Mouse (Mus musculus) megakaryocyte, embryonic 14.5 days (primary cell): ENCODE measurements at regions not wholly inside any gene's neighbourhood (a gene's known extent, or its start where the extent isn't known, plus 50 kb on each side); places are given as distances from the start of the nearest gene placed in this dataset.

Experiments used
- H3K27me3 ChIP-seq: replicated peaks from 2 replicates; pipeline ENCODE3; 2012; ENCODE audit warnings: inconsistent platforms
- H3K36me3 ChIP-seq: replicated peaks from 2 replicates; pipeline ENCODE3; 2012; ENCODE audit warnings: low read length, inconsistent platforms, mixed read lengths
- H3K4me1 ChIP-seq: 2 replicates; pipeline ENCODE4 v1.6.1; 2012; ENCODE audit warnings: inconsistent platforms
- H3K4me3 ChIP-seq: replicated peaks from 2 replicates; pipeline ENCODE3; 2012; ENCODE audit warnings: moderate library complexity, mild to moderate bottlenecking, inconsistent platforms
- H3K9me3 ChIP-seq: 2 replicates; pipeline ENCODE4 v1.6.1; 2012; ENCODE audit warnings: inconsistent platforms
- FLI1 ChIP-seq: IDR thresholded peaks from 2 replicates; pipeline ENCODE4 v1.6.1; 2012; ENCODE audit warnings: low read length, inconsistent platforms, mixed read lengths
- GATA1 ChIP-seq: IDR thresholded peaks from 3 replicates; pipeline ENCODE4 v1.6.1; 2012; ENCODE audit warnings: mixed read lengths, low read length, inconsistent platforms, borderline replicate concordance

DNA sequence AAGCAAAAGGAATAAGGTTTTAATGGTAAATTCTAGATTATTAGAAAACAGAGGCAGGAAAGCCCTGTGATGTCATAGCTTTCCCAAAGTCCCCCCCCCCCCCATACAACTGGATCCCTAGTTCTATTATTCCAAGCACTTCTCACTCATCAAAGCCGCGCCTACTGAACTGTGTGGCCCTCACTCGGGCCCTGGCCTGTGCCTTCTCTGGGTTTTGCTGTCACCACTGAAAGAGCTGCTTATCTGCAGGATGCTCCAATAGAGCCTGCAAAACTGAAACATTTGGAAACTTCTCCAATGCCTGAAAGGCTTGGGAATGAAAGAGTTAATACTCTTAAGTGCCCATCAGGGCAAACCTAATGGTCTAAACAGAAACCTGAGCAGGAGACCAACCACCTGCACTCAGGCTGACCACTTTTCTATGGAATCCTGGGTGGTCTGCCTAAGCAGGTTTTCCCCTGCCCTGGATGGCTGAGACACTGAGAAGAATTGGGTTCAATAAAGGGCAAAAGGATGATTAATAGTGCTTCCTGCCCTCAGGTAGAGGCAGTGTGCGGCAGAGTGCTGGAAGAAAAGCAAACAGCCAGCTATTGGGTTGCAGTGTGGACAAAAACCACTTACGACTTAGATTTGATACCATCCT lies 318.4 kb upstream of the Prkd1 start:
- H3K36me3 ChIP-seq, result no peaks in the 10 kb centered on the region
- no peak for TF ChIP-seq GATA1
- no peak for TF ChIP-seq FLI1

DNA sequence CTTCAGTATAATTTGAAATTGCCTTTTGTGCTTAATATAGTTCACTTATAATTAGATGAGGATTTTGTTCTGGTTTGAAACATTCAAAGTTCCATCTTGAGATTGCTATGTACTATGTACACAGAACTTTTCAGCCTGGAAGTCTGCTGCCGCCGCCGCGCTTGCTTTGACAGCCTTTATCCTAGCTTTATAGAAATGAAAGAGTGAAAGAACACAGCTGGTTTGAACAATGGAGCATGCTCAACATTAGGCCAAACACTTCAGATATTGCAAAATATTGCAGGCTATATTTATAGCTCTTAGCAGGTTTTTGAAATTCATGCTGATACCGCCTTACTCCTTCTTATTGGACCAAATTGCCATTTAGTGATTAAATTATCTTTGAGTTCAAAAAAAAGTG lies 305.1 kb upstream of the Prkd1 start:
- TF ChIP-seq FLI1, result no peak
- no peaks in the 10 kb centered on the region for H3K27me3 ChIP-seq
- peaks cover 11% of the 10 kb centered on the region; the same call in 1 of the 2 replicates for H3K9me3 ChIP-seq
- H3K4me3 ChIP-seq, result no peak overlapping the region
- H3K4me1 ChIP-seq, result no peaks in the 10 kb centered on the region
- no peaks in the 10 kb centered on the region for H3K36me3 ChIP-seq

More for the DNA sequence above, 318.4 kb upstream of the Prkd1 start:
- H3K9me3 ChIP-seq, result peaks cover 13% of the 10 kb centered on the region; the same call in 1 of the 2 replicates
- no peaks in the 10 kb centered on the region for H3K4me1 ChIP-seq
- no peaks in the 10 kb centered on the region for H3K27me3 ChIP-seq
- H3K4me3 ChIP-seq, result no peak overlapping the region

DNA sequence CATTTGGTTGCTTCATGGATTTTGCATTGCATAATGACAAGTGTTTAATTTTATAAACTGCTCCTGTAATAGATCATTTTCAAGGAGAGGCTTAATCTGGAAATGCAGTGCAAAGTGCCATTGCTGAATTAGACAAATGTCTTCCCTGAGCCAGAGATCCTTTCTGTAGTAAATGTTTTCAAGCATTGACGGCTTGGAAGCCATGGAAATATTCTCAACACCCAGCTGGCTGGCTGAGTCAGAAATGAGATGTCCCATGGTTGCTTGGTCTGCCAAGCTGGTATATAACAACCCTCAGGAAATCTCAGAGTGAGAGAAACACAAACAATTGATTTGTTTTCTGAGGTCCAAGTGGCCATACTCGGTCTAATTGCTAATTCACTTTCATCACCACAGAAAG lies 298.1 kb upstream of the Prkd1 start:
- TF ChIP-seq FLI1 (no peak), GATA1 (no peak)
- H3K4me1 ChIP-seq, result no peaks in the 10 kb centered on the region
- H3K27me3 ChIP-seq, result no peaks in the 10 kb centered on the region
- H3K36me3 ChIP-seq, result no peaks in the 10 kb centered on the region
- H3K4me3 ChIP-seq, result no peak overlapping the region
- peaks cover 6% of the 10 kb centered on the region; the same call in 1 of the 2 replicates for H3K9me3 ChIP-seq

- TF ChIP-seq FLI1, result no peak
- no peak for TF ChIP-seq GATA1
- 0 out of 2 replicates have a peak, but pooled peaks cover 2% of the 10 kb centered on the region for H3K9me3 ChIP-seq
- no peaks in the 10 kb centered on the region for H3K27me3 ChIP-seq
- peak overlapping the region; percentile 54 for H3K4me3 ChIP-seq
- no peaks in the 10 kb centered on the region for H3K4me1 ChIP-seq
- H3K36me3 ChIP-seq, result no peaks in the 10 kb centered on the region
These were observed 295.0 kb upstream of the Prkd1 start for GRCm38 (mm10) chr12:50943741-50944521.

DNA sequence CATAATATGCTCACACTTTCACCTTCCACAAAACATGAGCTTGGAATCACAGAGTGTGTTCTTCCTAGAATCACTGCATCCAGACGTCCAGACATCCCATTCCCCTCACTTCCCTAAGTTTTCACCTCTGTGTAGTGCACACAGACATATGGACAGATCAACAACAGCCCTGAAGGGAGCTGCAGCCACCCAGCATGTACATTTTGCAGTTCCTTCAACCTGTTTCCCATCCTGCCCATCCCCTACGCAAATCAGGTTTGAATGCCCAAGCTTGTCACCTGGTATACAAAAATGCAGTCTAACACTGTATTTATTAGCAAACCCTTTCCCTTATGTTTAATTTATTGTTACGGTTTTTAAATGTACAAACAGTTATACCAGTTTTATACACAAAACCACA lies 294.4 kb upstream of the Prkd1 start:
- no peaks in the 10 kb centered on the region for H3K36me3 ChIP-seq
- H3K4me3 ChIP-seq, result no peak overlapping the region
- H3K27me3 ChIP-seq, result no peaks in the 10 kb centered on the region
- H3K9me3 ChIP-seq, result 0 out of 2 replicates have a peak, but pooled peaks cover 2% of the 10 kb centered on the region
- TF ChIP-seq FLI1, result no peak
- no peak for TF ChIP-seq GATA1
- H3K4me1 ChIP-seq, result no peaks in the 10 kb centered on the region

- Histone ChIP-seq H3K27me3 (no peaks in the 10 kb centered on the region), H3K4me1 (no peaks in the 10 kb centered on the region), H3K9me3 (peaks cover 10% of the 10 kb centered on the region; the same call in 1 of the 2 replicates), H3K4me3 (no peak overlapping the region), H3K36me3 (no peaks in the 10 kb centered on the region)
- TF ChIP-seq FLI1 (no peak), GATA1 (no peak)
These were observed 286.6 kb upstream of the Prkd1 start for GRCm38 (mm10) chr12:50935516-50935915.

DNA sequence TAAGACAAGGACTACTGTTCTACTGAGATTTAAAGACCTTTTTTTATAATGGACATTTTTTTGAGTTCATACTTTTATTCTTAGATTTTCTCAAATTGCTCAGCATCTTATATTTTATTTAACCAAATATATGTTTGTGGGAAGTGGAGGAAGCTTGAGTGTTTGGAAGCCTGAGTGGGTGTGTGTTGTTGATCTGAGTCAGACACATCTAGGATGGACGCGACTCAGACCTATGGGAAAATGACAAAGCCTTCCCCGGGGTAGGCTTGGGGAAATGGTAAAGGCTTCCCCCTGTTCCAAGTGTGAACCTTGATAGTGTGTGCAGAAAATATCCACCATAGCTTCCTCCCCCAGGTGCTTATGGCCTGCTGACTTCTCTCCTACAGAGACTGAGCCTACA lies 283.6 kb upstream of the Prkd1 start:
- Histone ChIP-seq H3K27me3 (no peaks in the 10 kb centered on the region), H3K36me3 (no peaks in the 10 kb centered on the region), H3K9me3 (peaks cover 14% of the 10 kb centered on the region; the same call in 1 of the 2 replicates), H3K4me3 (no peak overlapping the region), H3K4me1 (no peaks in the 10 kb centered on the region)
- TF ChIP-seq GATA1, result no peak
- TF ChIP-seq FLI1, result no peak

GRCm38 (mm10) chr12:50929641-50930040 lies 280.7 kb upstream of the Prkd1 start:
- Histone ChIP-seq H3K4me1 (no peaks in the 10 kb centered on the region), H3K27me3 (no peaks in the 10 kb centered on the region), H3K36me3 (no peaks in the 10 kb centered on the region), H3K9me3 (peaks cover 12% of the 10 kb centered on the region; the same call in 1 of the 2 replicates), H3K4me3 (no peak overlapping the region)
- no peak for TF ChIP-seq FLI1
- TF ChIP-seq GATA1, result no peak

DNA sequence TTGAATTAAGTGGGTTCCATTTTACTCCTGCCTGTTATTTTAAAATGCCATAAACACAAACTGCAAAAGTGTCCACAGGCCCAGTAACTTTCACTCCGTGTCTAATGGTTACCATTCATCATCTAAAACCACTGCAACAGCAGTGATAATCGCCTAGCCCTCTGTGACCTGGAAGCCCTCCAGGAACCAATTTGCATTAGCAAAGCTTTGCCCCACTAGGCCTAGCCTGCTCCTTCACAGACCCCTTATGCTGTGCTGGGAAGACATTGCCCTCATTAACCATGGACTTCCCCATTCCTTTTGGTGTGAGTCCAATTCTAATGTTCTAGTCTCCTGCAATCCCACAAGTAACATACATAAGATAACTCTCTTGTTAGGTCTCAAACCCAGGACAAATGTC lies 277.3 kb upstream of the Prkd1 start:
- no peak for TF ChIP-seq FLI1
- TF ChIP-seq GATA1, result no peak
- Histone ChIP-seq H3K9me3 (0 out of 2 replicates have a peak, but pooled peaks cover 7% of the 10 kb centered on the region), H3K27me3 (no peaks in the 10 kb centered on the region)

GRCm38 (mm10) chr12:50921739-50922138 lies 272.8 kb upstream of the Prkd1 start:
- Histone ChIP-seq H3K27me3 (no peaks in the 10 kb centered on the region), H3K4me3 (no peak overlapping the region)
- TF ChIP-seq GATA1, result no peak
- no peak for TF ChIP-seq FLI1

More for the DNA sequence above, 277.3 kb upstream of the Prkd1 start:
- no peak overlapping the region for H3K4me3 ChIP-seq
- H3K4me1 ChIP-seq, result no peaks in the 10 kb centered on the region
- H3K36me3 ChIP-seq, result no peaks in the 10 kb centered on the region

More at GRCm38 (mm10) chr12:50921739-50922138, 272.8 kb upstream of the Prkd1 start:
- Histone ChIP-seq H3K9me3 (no peaks in the 10 kb centered on the region; the same call in 1 of the 2 replicates), H3K36me3 (no peaks in the 10 kb centered on the region), H3K4me1 (no peaks in the 10 kb centered on the region)
